Mouse (Mus musculus): ENCODE data around the gene Inafm2.
A peak's percentile ranks its signal among the peaks of the same experiment; 100 is the strongest.

Gene Inafm2

DNA sequence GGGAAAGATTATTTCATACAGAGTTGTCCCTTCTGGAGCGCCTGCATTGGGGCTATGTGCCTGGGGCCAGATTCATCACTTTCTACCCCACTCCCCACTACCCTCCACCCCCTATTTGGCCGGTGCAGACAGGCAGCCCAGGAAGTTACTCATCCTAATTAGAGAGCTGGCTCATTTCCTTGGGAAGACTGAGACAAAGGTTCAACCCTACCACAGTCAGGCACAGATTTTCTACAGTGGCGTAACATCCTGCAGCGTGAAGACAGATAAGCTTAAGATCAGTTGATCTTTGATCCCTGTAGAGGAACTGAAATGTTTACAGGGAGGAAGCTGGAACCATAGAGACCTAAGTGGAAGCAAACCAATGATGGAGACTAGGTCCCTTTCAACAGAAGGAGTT lies 36.7 kb downstream of the Inafm2 start:
- DNase-seq (ENCODE audit: extremely low spot score), result no peak

DNA sequence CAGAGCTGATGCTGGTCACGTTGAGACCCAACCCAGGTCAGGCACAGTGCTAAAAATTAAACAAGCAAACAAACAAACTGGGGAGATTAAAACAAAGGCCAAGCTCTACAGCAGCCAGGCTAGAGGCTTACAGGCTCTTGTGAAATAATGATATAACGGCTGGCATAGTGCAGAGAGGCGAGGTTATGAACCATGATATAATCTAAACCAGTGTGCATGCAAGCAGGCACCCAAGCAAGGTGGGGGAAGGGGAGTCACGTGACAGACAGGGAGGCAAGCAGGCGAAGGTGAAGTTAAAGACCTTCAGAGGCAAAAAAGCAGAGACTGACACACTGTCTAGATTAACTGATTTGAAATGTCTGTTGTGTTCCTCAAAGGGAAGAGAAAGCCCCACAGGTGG lies 37.5 kb downstream of the Inafm2 start:
- no peak for DNase-seq (ENCODE audit: extremely low spot score)

DNA sequence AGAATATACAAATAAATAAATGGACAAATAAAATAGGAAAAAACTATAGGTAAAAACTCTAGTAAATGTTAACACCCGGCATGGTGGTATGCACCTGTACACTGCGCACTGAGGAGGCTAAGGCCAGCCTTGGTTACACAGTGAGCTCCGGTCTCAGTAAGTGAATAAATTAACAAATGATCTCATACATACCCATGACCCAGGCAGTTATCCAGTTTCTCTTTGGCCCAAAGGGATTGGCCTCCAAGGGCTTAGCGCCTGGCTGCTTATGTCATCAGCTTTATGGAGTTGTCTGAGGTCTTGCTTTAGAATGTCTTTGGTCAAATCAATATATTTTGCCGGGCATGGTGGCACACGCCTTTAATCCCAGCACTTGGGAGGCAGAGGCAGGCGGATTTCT lies 38.1 kb downstream of the Inafm2 start:
- no peak for DNase-seq (ENCODE audit: extremely low spot score)

DNA sequence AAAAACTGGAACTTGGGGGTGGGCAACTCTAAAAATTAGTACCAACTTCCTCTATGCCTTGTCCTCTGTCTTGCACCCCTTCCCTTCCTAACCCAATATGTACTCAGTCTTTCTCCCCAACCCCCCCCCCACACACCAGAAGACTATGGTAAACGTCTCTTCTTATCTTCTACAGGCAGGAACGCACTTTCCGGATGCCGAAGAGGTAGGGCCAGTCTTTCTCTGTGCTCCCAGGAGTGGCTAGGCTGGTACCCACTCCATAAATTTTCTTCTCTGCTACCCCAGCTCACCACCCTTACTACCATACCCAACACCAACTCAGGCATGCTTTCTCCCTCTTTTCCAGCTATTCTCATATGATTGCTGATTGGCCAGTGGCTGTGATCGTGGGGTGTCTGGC lies 41.0 kb downstream of the Inafm2 start:
- DNase-seq (ENCODE audit: extremely low spot score), result no peak

DNA sequence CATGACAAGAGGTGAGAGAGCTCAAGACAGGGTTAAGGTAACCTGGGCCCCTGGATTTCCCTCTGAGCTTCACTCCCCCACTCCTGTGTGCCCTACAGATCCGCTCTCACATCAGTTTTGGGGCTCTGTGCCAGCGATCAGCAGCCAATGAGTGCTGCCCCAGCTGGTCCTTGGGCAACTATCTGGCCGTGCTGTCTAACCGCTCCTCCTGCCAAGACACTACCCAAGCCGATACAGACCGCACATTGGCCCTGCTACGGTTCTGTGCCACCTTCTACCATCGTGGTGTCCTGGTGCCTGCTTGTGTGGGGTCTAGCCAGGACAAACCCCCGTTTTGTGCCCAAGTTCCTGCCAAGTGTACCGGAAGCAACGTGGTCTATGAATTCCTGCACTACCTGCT lies 43.9 kb downstream of the Inafm2 start:
- DNase-seq (ENCODE audit: extremely low spot score), result no peak

DNA sequence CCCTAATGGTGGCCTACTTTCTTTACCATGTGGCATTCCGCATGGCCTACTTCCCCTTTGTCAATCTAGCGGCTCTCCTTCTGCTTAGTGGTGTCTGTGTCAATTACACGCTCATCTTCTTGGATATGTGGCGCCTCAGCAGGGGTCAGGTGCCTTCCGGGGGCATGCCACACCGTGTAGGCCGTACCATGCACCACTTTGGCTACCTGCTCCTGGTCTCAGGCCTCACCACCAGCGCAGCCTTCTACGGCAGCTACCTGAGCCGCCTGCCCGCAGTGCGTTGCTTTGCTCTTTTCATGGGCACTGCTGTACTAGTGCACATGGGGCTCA lies 44.6 kb downstream of the Inafm2 start:
- DNase-seq (ENCODE audit: extremely low spot score), result no peak

DNA sequence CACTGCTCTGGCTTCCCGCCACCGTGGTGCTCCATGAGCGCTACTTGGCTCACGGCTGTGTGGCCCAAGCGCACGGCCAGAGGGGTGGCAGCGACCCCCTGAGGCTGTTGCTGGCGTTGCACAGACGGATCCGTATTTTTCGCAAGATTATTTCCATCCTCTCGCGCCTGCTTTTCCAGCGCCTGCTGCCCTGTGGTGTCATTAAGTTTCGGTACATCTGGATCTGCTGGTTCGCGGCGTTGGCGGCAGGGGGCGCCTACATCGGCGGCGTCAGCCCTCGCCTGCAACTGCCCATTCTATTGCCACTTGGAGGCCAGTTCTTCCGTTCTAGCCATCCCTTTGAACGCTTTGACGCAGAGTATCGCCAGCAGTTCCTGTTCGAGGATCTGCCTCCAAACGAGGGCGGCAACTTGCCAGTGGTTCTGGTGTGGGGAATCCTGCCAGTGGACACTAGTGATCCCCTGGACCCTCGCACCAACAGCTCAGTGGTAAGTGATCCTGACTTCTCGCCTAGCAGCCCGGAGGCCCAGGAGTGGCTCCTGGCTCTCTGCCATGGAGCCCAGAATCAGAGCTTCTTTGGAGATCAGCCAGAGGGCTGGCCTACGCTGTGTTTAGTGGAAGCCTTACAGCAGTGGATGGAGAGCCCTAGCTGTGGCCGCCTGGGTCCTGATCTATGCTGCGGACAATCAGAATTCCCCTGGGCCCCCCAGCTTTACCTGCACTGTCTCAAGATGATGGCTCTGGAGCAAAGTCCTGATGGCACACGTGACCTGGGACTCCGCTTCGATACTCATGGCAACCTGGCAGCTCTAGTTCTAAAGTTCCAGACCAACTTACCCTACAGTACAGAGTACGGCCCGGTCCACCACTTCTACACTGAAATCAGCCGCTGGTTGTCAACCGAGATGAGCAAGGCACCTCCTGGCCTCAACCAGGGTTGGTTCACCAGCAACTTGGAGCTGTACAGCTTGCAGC lies 45.3 kb downstream of the Inafm2 start:
- DNase-seq (ENCODE audit: extremely low spot score), result peak; percentile 68

DNA sequence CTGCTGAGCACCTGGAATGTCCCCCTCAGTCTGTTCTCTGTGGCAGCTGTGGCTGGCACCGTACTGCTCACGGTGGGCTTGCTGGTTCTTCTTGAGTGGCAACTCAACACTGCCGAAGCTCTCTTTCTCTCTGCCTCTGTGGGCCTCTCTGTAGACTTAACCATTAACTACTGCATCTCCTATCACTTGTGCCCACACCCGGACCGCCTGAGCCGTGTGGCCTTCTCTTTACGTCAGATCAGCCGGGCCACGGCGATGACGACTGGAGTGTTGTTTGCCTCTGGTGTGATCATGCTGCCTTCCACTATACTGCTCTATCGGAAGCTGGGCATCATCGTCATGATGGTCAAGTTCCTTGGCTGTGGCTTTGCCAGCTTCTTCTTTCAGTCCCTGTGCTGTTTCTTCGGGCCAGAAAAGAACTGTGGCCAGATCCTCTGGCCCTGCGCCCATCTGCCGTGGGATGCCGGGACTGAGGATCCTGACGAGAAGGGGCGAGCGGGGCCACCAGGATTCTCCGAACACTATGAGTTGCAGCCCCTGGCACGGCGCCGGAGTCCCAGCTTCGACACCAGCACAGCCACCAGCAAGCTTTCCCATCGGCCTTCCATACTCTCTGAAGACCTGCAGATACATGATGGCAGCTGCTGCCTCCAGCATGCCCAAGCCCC lies 46.2 kb downstream of the Inafm2 start:
- DNase-seq (ENCODE audit: extremely low spot score), result no peak

DNA sequence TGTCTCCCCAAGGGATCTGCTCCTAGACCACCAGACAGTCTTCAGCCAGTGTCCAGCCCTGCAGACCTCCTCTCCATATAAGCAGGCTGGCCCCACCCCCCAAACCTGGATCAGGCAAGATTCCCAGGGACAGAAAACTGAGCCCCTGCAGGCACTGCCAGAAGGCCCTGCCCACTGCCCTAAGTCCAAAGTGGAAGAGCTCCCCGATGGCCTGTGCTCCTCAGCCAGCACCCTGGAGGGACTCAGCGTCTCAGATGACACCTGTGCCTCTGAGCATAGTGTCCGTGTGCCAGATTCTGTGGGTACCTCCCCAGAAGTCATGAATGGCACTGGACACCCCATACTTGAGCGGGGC lies 46.7 kb downstream of the Inafm2 start:
- DNase-seq (ENCODE audit: extremely low spot score), result no peak

DNA sequence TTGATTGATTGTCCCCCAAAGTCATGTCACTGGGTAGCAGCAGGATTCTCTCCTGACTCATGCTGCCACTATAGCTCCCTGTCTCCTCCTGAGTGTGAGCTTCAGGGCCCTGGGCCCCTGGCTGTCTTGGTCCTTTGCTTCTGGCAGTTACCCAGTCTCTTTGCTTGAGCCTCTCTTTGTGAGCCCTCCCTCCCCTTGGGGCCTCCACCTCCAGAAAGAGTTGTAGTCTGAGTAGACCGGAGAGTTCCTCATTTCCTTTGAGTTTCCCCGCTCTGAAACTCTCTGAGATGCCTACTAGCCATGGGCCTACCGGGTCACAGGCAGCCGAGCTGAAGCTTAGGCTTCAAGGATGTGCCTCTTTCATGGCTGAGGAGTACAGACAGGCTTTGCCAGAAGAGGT lies 48.1 kb downstream of the Inafm2 start:
- no peak for DNase-seq (ENCODE audit: extremely low spot score)
